Mouse (Mus musculus): ENCODE measurements at regions not wholly inside any gene's neighbourhood (a gene's known extent, or its start where the extent isn't known, plus 50 kb on each side); places are given as distances from the start of the nearest gene placed in this dataset.
A peak's percentile ranks its signal among the peaks of the same experiment; 100 is the strongest.

DNA sequence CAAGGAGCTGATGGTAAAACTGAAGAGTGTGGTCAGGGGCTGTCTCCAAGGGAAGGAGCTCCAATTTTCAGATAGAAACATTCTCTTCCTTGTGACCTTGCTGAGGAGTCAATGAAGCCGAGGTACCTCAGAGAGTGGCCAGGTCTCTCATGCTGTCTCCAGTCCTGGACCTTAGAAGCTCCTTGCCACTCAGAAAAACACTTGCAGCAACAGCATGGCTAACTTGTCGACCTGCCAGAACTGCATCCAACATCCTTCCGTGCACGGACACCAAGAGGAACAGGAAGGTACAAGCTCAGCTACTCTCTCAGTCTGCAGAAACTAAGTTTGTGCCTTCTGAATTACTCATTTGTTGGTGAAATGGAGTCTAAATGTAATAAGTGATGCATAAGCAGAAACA, 214.9 kb upstream of the Ncam1 start:
- no peak for DNase-seq (ENCODE audit: low spot score)

DNA sequence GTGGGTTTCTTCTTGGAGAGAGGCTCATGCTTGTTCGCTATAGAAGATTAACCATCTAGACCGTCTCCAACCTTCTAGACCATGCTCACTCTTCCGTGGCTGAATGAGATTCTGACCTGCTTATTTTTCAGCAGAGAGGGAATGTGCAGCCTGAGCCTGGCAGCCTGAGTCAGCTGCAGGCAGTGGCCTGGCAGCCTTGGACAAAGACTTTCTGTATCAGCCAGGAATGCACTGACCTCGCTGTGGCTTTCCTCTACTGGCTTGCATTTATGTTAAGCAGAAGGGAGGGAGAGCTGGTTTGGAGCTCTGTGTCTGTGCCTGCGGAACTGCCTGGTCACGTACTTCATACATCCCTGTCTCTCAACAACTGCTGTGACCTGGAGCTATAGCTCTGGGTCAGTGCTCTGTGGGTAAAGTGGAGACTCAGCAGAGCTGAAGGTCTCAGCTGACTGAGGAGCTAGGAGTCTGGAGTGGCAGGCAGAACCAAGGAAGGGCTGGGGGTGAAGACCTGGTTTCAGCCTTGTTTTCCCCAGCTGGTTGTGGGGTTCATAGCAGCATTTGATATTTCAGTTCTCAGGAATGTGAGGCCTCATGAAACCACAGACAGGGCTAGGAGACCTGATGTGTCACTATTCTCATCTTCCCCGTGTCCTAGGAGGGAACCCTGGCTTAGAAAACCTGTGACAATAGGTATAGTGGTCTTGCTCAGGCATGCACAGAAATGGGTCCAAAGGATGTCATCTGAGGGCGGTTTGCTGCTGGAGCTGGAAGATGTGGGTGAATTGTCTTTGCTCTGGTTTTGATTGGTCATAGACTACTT, 207.2 kb upstream of the Ncam1 start:
- no peak for DNase-seq (ENCODE audit: low spot score)

DNA sequence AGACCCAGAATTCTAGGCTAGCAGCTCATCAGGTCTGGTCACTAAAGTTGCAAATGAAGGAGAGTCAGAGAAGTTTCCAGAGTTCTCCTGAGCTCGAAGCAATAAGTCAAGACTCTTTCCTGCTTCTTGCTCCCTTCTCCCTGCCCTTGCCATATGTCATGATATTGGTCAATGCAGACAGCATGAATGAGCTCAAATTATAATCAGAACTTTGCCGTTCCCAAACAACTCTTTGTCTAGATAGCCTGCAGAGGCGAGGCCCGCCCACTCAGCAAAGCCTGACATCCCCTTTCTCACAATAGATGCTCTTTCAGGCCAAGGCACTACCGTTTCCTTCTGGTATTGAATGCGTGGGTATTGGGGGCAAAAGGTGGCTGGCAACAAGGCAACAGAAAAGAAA, 204.0 kb upstream of the Ncam1 start:
- no peak for DNase-seq (ENCODE audit: low spot score)

DNA sequence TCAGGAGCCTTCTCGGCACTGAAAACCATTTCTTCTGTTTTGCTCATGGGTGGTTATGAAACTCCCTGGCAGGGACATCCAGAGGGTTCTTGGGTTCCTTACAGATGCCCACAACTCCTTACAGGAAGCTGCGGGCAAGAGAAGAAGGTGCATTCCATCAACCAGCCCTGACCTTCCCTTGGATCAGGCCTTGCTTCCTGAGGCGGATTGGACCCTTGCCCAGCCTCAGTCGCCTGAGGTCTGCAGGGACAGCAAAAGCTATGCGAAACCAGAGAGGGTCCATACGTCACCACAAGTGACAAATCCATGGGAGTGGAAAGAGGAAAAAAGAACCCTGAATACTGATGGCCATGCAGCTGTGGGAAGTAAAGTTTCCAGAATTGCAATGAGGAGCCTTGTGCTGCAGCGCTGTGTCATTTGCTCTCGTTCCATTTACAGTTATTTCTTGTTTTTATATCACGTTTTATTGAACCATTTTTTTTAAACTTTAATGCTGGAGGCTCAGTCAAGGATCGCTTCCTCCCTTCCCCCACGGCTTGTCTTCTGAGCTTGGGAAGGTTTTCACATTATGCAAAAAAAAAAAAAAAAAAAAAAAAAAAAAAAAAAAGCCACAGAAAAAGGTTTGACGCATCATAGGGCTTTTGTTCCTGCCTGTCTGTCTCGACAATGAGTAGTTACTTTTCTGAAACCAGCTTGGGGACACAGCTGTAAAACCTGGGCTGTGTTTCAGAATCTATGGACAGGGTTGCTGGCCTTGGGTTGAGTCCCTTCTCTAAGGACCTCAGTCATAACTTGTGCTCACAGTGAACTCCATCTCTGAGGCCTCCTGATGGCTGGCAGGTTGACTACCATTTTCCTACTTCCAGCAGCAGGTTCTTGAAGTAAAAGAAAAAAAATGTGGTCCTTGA, 202.0 kb upstream of the Ncam1 start:
- no peak for DNase-seq (ENCODE audit: low spot score)

DNA sequence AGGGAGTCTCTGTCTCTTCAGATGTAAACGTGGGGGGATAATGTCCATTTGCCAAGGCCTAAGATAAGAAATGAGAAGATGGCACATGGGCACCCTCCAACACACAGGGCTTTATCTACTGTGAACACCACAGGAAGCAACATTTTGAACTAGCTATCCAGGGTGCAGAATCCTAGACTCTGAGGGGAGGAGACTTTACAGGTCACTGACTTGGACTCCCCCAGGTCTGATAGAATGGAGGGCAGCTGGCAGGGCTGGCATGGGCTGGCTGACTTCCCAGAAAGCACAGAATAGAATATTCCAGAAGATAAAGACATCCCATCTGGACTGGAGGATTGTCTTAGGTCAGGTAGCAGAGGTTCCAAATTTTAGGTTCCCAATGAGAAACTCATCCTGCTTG, 201.2 kb upstream of the Ncam1 start:
- DNase-seq (ENCODE audit: low spot score) = no peak

DNA sequence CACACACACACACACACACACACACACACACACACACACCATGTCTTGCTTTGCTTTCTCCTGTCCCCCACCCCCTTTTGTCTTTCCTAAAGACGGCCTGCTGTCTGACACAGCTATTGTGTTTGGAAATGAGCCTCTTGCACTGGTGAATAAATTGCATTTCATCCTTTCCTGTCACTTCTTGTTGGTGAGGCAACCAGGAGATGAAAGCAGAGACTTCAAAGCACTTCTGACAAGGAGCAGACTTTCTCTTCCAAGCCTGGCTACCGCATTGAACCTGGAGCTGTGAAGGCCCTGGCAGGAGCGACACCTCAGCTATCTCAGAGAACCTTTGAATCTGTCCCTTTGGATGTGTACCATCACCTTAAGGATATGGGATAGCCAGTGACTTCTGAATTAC, 199.4 kb upstream of the Ncam1 start:
- DNase-seq (ENCODE audit: low spot score) = no peak

DNA sequence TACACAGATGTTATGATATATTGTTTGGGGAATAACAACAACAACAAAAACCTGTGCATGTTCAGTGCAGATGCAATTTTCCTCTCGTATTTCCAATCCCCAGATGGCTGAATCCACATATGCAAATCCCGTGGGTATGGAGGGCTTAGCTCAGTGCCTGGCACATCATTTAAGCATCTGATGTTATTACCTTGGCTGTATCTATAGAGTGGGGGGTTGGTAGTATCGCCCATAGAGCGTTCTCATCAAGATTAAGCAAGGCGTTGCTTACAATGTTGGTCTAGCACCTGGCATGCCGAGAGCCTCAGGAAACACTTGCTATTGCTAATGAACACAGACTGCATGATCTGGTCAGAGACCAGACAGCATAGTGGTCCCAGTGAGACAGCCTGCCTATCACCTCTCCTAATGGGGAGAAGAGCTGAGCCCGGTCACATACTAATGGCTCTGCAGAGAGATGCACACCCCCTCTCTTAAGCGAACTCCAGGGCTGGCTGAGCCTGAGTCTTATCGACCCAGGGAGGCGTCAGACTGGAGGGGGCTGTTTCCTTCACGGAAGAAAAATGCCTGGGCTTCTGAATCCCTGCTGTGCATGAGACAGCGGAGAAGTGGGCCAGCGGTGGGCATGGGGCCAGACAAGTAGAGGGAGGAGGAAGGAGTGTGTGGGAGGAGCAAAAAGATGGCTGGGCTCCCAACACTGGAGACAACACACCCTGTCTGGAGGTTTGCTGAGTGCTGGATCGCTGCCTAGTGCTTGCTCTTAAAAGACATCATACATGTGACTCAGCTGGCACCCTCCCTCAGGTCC, 190.9 kb upstream of the Ncam1 start:
- DNase-seq (ENCODE audit: low spot score) = peak; percentile 78

DNA sequence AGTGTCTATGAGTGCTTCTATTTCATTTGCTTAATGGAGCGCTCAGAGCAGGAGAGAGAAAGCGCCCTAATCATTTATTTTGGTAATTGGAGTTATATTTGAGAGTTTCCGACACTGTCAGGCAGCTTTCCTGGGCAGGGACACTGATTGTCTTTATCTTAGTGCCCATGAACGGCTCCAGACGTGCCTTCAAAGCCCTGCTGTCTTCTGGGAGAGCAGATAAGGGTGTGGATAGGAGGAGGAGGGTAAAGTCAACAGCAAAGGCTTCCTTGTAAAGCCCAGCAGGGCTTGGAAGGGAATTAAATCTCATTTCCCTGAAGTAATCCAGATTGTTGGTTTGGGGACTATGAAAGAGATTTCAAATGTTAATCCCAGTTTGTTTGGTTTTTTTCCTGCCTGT, 189.3 kb upstream of the Ncam1 start:
- no peak for DNase-seq (ENCODE audit: low spot score)

DNA sequence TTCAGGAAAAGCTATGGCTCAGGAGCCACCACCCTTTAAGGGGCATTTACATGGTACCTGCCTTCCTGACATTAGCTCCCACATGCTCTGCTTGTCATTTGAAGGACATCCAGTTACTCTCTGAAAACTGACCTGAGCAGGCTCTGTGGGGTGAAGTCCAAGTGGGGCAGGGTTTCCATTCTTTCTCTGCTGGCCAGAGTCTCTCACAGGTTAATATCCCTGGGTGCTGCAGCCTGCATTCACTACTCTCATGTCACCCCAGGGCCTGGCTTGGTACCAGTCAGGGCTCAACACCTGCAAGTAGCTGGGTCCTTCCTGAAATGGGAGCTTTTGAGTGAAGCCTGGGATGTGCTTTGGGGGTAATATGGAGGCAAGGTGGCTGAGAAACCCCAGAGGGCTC, 188.8 kb upstream of the Ncam1 start:
- no peak for DNase-seq (ENCODE audit: low spot score)

DNA sequence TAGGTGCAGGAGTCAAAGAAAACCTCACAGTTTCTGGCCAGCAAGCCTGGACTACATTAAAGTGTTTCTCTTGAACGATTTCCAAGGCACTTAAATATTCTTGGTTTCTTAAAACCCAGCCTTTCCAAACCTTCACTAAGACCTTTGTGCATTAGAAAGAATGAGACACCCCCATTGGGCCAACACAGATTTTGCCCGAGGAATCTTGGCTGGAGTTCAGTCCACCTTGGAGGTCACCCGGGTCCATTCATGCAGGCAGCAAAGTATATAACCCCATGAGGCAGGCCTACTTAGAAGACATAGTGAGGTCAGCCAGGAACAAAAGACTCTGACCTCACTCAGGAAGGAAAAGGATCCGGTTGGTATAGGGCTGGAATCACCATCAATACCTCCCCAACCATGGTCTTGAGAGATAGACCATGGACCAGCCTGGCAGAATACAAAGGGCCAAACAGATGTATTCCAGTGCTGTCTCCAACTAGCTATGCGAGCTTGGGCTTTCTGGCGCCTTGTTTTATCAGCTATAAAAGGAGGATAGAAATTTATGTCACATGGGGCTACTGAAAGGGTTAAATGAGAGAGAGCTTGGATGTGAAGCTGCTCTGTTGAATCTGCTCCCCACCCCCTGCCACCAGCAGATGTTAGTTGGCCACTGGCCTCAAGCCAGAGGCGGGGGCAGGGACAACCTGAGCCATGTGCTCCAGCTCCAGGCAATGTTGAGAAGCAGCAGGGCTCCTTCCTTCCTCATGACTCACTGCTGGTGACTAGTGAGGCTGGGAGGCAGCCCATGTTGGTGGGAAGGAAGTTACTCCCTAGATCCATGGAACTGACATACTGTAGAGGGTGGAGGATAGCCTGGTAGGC, 181.9 kb upstream of the Ncam1 start:
- DNase-seq (ENCODE audit: low spot score) = peak; percentile 14

DNA sequence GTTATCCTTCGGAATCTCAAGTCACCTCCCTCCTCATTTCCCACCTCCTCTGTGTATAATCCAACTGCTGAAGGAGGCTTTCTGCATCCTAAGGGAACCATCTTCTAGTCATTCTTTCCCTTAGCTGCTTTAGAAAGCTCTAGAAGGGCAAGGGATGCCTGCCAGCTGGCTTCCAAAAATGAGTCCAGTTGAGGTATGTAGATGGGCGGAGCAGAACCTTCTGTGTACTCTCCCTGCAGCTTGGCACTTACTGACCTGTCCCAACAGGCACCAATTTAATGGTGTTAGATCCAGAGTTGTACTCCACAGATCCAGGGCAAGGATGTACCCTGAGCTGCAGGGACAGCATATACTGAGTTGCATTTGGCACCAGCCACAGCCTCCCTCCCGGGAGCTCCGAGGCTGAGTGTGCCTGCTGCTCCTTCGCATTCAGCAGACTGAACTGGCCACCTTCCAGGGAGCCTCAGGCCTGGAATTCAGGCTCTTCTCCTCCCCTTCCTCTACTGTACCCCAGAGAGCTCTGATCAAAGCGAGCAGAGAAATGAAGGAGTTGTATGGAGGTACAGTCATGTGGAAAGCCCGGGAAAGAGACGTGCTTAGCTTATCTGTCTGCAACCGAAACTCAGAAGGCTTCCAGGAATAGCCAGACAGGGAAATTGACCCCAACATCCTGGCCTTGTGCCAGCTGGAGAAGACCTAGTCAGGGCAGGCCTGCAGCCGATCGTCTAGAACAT, 177.4 kb upstream of the Ncam1 start:
- DNase-seq (ENCODE audit: low spot score) = peak; percentile 25

DNA sequence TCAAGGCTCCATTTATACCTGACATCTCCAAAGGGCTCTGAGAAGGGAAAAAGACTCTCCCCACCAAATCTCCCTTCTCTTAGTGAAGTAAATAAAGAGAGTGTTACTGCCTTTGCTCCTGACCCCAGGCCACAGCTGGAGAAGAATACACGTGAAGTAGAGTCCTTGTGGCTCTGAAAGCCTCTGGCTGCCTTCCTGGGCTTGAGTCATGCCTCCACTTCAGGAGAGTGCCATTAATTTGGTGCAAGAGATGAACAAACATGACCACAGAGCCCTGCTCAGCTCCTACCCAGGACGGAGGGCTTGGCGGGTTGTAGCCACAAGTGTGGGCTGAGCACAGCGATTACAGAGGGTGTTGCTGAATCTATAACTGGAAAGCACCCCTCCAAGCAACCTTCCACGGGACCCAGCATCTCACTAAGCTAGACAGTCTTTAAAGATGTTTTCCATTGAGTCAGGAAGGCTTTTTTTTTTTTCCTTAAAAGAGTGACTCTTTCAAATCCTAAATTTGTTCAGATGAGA, 175.3 kb upstream of the Ncam1 start:
- DNase-seq (ENCODE audit: low spot score) = no peak

DNA sequence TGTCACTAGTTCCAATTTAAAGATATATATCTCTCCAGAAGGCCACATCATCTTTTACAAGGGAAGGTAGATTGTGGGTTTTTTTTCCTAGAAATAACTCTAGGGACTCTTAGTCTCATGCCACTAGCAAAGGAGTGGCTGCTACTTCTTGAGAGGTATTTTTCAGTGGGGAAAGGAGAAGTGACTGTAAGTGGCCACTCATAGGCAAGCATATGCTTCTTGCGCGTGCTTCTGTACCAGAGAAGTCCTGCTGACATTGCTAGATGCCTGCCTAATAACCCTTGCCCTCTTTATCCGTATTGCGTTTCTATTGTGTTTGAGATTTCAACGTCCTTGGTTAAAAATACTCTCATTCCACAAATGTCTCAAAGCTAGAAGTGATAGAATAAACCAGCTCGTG, 170.7 kb upstream of the Ncam1 start:
- no peak for DNase-seq (ENCODE audit: low spot score)

DNA sequence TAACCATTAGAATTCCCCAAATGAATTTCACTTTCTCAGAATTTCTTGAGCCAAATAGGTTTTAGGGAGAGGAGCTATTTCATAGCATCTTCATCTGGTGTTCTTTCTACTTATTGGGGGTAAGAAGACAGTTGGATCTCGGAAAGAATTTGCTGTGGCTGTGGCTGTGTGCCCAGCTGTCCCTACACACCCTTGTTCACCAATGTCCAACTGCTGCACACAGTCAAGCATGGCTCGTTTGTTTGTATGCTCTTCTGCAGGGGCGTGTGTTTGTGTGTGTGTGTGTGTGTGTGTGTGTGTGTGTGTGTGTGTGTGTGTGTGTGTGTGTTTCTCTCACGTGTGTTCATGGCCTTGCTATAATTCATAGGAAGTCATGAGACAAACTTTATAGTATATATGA, 165.9 kb upstream of the Ncam1 start:
- no peak for DNase-seq (ENCODE audit: low spot score)

DNA sequence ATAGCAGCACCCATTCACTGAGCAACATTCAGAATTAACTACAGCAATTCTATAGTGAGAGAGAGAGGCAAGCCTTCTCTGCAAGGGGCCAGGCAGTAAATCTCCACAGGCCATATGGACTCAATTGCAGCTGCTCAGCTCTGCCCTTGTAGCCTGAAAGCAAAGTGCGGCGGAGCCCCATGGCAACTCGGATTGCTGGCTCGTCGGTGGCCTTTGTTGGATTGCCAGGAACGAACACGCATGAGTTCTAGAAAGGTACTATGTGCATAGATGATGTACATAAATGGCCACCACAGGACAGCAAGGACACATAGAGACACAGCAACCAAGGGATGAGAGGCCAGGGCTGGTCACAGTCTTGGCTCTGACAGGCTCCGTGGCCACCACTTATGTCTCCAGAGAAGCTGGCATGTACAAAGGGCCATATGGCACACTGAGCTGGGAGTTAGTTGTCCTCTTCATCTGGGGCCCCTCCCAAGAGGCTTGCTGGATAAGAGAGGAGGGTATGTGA, 163.9 kb upstream of the Ncam1 start:
- no peak for DNase-seq (ENCODE audit: low spot score)

DNA sequence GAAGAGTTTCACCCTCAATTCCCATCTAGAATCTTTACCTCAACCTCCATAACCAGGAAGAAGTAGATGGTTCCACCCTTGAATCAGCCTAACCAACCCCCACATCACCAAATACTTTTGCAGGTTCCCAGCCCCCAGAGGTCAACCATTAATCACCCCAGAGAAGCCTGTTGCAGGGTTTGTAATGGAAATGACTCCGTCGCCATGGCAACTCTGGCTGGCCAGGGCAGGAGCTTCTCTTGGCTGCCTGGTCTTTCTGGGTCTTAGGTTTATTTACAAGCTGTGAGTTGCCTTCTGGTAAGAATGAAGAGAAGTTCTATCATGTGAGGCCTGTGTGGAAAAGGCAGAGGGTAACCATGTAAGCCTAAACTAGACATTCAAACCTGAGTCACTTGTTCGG, 163.2 kb upstream of the Ncam1 start:
- DNase-seq (ENCODE audit: low spot score) = no peak

DNA sequence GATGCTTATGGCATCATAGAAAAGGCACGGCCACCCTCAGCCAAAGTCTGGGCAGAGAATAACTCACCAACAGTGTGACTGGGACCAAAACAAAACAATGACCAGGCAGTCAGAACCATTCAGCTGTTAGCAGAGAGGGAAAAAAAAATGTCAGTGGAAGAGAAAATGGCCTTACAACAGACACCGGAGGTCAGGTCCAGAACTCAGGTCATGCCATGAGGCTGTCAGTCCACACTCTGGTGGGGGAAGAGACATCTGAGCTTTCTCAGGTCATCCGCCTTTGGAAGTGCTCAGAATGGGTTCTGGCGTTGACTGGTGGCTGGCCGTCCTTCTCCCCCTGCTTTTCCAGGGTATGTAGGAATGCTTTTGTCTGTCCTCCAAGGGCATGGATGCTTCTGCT, 162.6 kb upstream of the Ncam1 start:
- no peak for DNase-seq (ENCODE audit: low spot score)

DNA sequence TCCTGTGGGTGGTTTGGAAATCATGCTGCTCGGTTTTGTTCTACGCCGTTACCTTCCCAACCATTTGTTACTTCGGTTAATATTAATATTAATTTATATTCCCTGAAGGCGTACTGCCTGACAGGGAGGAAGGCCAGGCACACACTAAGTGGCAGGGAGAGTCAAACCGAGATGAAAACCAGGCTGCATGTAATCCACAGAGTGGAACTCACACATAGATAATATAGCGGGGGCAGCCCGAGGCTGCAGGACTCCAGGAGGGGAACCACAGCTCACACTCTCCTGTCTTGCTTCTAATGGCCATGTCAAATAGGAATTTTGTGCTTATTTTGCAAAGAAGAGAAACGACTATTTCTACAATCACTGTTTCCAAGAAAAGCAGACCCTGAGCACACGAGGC, 161.3 kb upstream of the Ncam1 start:
- DNase-seq (ENCODE audit: low spot score) = no peak

DNA sequence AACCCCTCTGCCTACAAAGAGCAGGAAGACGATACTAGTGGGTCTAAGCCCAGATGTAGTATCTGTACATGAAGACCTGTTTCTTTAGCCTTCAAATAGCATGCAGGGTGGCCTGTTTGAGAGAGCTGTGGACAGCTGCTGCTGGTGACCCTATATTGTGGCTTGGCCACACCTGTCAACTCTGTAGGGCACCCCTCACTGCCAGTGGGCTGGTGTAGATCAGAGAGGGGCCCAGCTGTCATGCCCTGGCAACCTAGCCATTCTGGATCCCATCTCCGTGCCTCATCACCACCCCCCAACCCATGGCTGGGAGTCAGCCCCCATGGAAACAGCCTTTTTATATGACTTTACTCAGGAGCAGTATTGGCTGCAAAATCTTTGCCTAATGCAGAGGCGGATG, 160.2 kb upstream of the Ncam1 start:
- no peak for DNase-seq (ENCODE audit: low spot score)

DNA sequence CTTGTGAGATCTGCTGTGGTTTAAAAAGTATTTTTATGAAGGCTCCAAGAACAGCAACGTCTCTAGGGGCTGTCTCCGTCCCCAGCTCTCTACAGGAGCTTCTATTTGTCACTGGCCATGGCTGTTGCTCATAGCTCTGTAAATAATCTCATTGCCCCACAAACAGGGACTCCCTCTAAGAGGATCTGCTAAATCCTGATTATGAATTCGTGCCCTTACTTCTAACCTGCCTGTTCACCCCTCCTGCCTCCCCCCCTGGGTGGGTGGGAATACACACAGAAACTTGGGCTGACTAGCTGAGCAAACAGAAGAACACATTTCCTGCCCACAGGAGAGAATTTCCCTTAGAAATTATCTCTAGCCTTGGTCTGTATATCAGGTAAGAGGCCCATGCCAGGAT, 155.9 kb upstream of the Ncam1 start:
- no peak for DNase-seq (ENCODE audit: low spot score)

Data from urinary bladder, postnatal 25 days (tissue).